Mouse (Mus musculus): Measurements from ENCODE around the gene Il9r. TPM values are rescaled to one million over a fixed set of nuclear protein-coding genes. Genes with fewer than 3 reads are reported as not detected.
A peak's percentile ranks its signal among the peaks of the same experiment; 100 is the strongest.

Il9r gene
- polyA plus RNA-seq, 1 experiment: 27.6 TPM

- H3K36me3 ChIP-seq (ENCODE audit: control insufficient read depth, insufficient read depth, low read length): no peaks in the 10 kb centered on the region
- TF ChIP-seq CTCF (IDR thresholded peaks at IDR 0.05; ENCODE audit: extremely low read depth, insufficient read depth, insufficient read length, insufficient replicate concordance) (no peak), POLR2A (IDR thresholded peaks at IDR 0.05; ENCODE audit: low read depth, low read length) (no peak)
- WGBS: 93% methylated on average over 8 of the region's 8 CpGs
- no peak overlapping the region for H3K4me3 ChIP-seq (ENCODE audit: extremely low read depth, insufficient read depth, insufficient read length)
- DNase-seq (ENCODE audit: low read depth in 1 of 2, low spot score in 2 of 2): no peak
- H3K4me1 ChIP-seq (ENCODE audit: control insufficient read depth, insufficient read depth, insufficient read length): no peaks in the 10 kb centered on the region
- no peak overlapping the region for H3K27ac ChIP-seq (ENCODE audit: insufficient read depth, low read length)
- no peaks in the 10 kb centered on the region for H3K27me3 ChIP-seq (ENCODE audit: control insufficient read depth, insufficient read depth, low read length)
Measured at GRCm38 (mm10) chr11:32184469-32184868, 15.6 kb downstream of the Il9r start.

GRCm38 (mm10) chr11:32181973-32182868 lies 17.9 kb downstream of the Il9r start:
- Histone ChIP-seq H3K36me3 (ENCODE audit: control insufficient read depth, insufficient read depth, low read length) (no peaks in the 10 kb centered on the region), H3K4me1 (ENCODE audit: control insufficient read depth, insufficient read depth, insufficient read length) (no peaks in the 10 kb centered on the region), H3K4me3 (ENCODE audit: extremely low read depth, insufficient read depth, insufficient read length) (no peak overlapping the region), H3K27ac (ENCODE audit: insufficient read depth, low read length) (no peak overlapping the region), H3K27me3 (ENCODE audit: control insufficient read depth, insufficient read depth, low read length) (no peaks in the 10 kb centered on the region)
- no peak for TF ChIP-seq POLR2A (IDR thresholded peaks at IDR 0.05; ENCODE audit: low read depth, low read length)
- peak; percentile 83; the same call in 1 of the 2 replicates for TF ChIP-seq CTCF (IDR thresholded peaks at IDR 0.05; ENCODE audit: extremely low read depth, insufficient read depth, insufficient read length, insufficient replicate concordance)
- 47% methylated on average over 25 of the region's 25 CpGs for WGBS
- peak in 1 of 2 experiments; percentile 65 for DNase-seq (ENCODE audit: low read depth in 1 of 2, low spot score in 2 of 2)

- DNase-seq (ENCODE audit: low read depth in 1 of 2, low spot score in 2 of 2): no peak
- H3K4me3 ChIP-seq (ENCODE audit: extremely low read depth, insufficient read depth, insufficient read length): no peak overlapping the region
- H3K27ac ChIP-seq (ENCODE audit: insufficient read depth, low read length): no peak overlapping the region
- TF ChIP-seq CTCF (IDR thresholded peaks at IDR 0.05; ENCODE audit: extremely low read depth, insufficient read depth, insufficient read length, insufficient replicate concordance) (no peak), POLR2A (IDR thresholded peaks at IDR 0.05; ENCODE audit: low read depth, low read length) (no peak)
- H3K27me3 ChIP-seq (ENCODE audit: control insufficient read depth, insufficient read depth, low read length): no peaks in the 10 kb centered on the region
- no peaks in the 10 kb centered on the region for H3K36me3 ChIP-seq (ENCODE audit: control insufficient read depth, insufficient read depth, low read length)
- no peaks in the 10 kb centered on the region for H3K4me1 ChIP-seq (ENCODE audit: control insufficient read depth, insufficient read depth, insufficient read length)
- 89% methylated on average over 4 of the region's 4 CpGs for whole genome bisulfite sequencing
Measured at GRCm38 (mm10) chr11:32181246-32181645, 18.8 kb downstream of the Il9r start.

- Histone ChIP-seq H3K4me1 (ENCODE audit: control insufficient read depth, insufficient read depth, insufficient read length) (no peaks in the 10 kb centered on the region), H3K27ac (ENCODE audit: insufficient read depth, low read length) (no peak overlapping the region), H3K27me3 (ENCODE audit: control insufficient read depth, insufficient read depth, low read length) (no peaks in the 10 kb centered on the region), H3K4me3 (ENCODE audit: extremely low read depth, insufficient read depth, insufficient read length) (no peak overlapping the region), H3K36me3 (ENCODE audit: control insufficient read depth, insufficient read depth, low read length) (no peaks in the 10 kb centered on the region)
- WGBS: 88% methylated on average over 1 of the region's 1 CpGs
- TF ChIP-seq POLR2A (IDR thresholded peaks at IDR 0.05; ENCODE audit: low read depth, low read length): no peak
- no peak for TF ChIP-seq CTCF (IDR thresholded peaks at IDR 0.05; ENCODE audit: extremely low read depth, insufficient read depth, insufficient read length, insufficient replicate concordance)
- no peak for DNase-seq (ENCODE audit: low read depth in 1 of 2, low spot score in 2 of 2)
Measured at GRCm38 (mm10) chr11:32178506-32178905, 21.6 kb downstream of the Il9r start.

- DNase-seq (ENCODE audit: low read depth in 1 of 2, low spot score in 2 of 2): no peak
- Histone ChIP-seq H3K36me3 (ENCODE audit: control insufficient read depth, insufficient read depth, low read length) (no peaks in the 10 kb centered on the region), H3K27me3 (ENCODE audit: control insufficient read depth, insufficient read depth, low read length) (no peaks in the 10 kb centered on the region), H3K4me3 (ENCODE audit: extremely low read depth, insufficient read depth, insufficient read length) (no peak overlapping the region), H3K4me1 (ENCODE audit: control insufficient read depth, insufficient read depth, insufficient read length) (no peaks in the 10 kb centered on the region; the same call in 1 of the 2 replicates), H3K27ac (ENCODE audit: insufficient read depth, low read length) (no peak overlapping the region)
- WGBS: 91% methylated on average over 4 of the region's 4 CpGs
- TF ChIP-seq CTCF (IDR thresholded peaks at IDR 0.05; ENCODE audit: extremely low read depth, insufficient read depth, insufficient read length, insufficient replicate concordance): no peak
- no peak for TF ChIP-seq POLR2A (IDR thresholded peaks at IDR 0.05; ENCODE audit: low read depth, low read length)
Measured at GRCm38 (mm10) chr11:32166683-32167082, 33.4 kb downstream of the Il9r start.

GRCm38 (mm10) chr11:32161922-32162804 lies 37.9 kb downstream of the Il9r start:
- TF ChIP-seq POLR2A (IDR thresholded peaks at IDR 0.05; ENCODE audit: low read depth, low read length) (no peak), CTCF (IDR thresholded peaks at IDR 0.05; ENCODE audit: extremely low read depth, insufficient read depth, insufficient read length, insufficient replicate concordance) (peak; percentile 87)
- Histone ChIP-seq H3K27me3 (ENCODE audit: control insufficient read depth, insufficient read depth, low read length) (no peaks in the 10 kb centered on the region), H3K27ac (ENCODE audit: insufficient read depth, low read length) (no peak overlapping the region), H3K36me3 (ENCODE audit: control insufficient read depth, insufficient read depth, low read length) (no peaks in the 10 kb centered on the region), H3K4me3 (ENCODE audit: extremely low read depth, insufficient read depth, insufficient read length) (no peak overlapping the region), H3K4me1 (ENCODE audit: control insufficient read depth, insufficient read depth, insufficient read length) (no peaks in the 10 kb centered on the region; the same call in 1 of the 2 replicates)
- peak; percentile 9 to 58 for DNase-seq (ENCODE audit: low read depth in 1 of 2, low spot score in 2 of 2)
- WGBS: 15% methylated on average over 28 of the region's 28 CpGs

Data from spleen, adult 2 months (tissue).